In the genomic region with DNA sequence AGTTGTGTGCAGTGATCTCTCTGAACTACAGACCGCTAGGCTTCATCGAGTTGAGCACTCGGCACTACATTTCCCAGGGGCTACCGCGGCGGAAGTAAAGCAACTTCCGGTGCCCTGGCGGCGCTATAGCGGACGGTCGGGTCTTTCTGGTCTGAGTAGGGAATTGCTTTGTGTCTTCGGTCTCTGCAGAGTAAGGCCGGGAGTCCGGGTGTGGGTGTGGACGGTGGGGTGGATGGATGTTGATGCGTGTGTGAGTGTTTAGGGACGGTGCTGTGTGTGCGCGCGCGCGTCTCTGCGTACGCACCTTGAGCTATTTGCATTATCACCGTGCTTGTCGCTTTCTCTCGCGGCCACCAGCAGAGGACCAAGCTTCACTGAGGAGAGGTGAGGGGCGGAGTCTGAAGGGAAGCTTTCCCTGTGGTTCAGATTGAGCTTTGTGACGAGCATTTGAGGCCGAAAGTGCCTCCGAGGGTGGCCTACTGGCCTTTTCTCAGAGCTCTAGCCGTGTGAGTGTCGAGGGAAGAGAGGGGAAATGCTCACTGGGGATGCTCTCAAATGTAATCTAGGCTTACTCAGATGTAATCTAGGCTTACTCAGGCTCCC, we compare ENCODE assay signal across 8 mouse cellular contexts. TPM values are rescaled to one million over a fixed set of nuclear protein-coding genes. Genes with fewer than 3 reads are reported as not detected.
A peak's percentile ranks its signal among the peaks of the same experiment; 100 is the strongest.
DNase-seq lines count a peak whose midpoint lies in the region; ATAC-seq lines count a peak whose summit lies in the region.

A gene (plus strand): TSS at position 109 of the 603 bp plus-strand sequence.

- ATAC-seq in hindbrain, embryonic 12.5 days (ENCODE audit: low FRiP score), result peak; percentile 93

- H3K4me3 ChIP-seq in hindbrain, embryonic 12.5 days, result peak within 1 kb of the TSS; percentile 60

- H3K9ac ChIP-seq in hindbrain, embryonic 12.5 days, result peak within 1 kb of the TSS; percentile 88

- peak within 1 kb of the TSS; percentile 97 for H3K27ac ChIP-seq in hindbrain, embryonic 12.5 days

- peaks cover 34% of the 10 kb centered on the region for H3K4me1 ChIP-seq in hindbrain, embryonic 12.5 days

- no peaks in the 10 kb centered on the region for H3K9me3 ChIP-seq in hindbrain, embryonic 12.5 days (replicated peaks)

- H3K36me3 ChIP-seq in hindbrain, embryonic 12.5 days, result no peaks in the 10 kb centered on the region

- no peaks in the 10 kb centered on the region for H3K27me3 ChIP-seq in hindbrain, embryonic 12.5 days

- peak; percentile 92 for DNase-seq in NIH3T3 (ENCODE audit: low read depth)
- peak; percentile 93 for DNase-seq in cerebellum, postnatal 10 days
- peak; percentile 81 to 87 for DNase-seq in frontal cortex, postnatal 10 days (ENCODE audit: low spot score in 2 of 2)
- peak; percentile 93 for DNase-seq in layer of hippocampus, postnatal 14 days (ENCODE audit: low spot score in 2 of 2)
- DNase-seq in lung, postnatal 14 days, result peak; percentile 82
- DNase-seq in retina, adult 2 months (ENCODE audit: low read depth, low spot score), result peak; percentile 72
- peak; percentile 81 to 84 for DNase-seq in thymus, postnatal 36 days

- H3K4me2 ChIP-seq in hindbrain, embryonic 12.5 days (replicated peaks), result peak within 1 kb of the TSS; percentile 71

- WGBS in hindbrain, embryonic 12.5 days, result under 1% methylated on average over 35 of the region's 35 CpGs

RNA-seq across cellular contexts. Expression of the gene that starts here (rescaled TPM):
- polyA plus RNA-seq in hindbrain, embryonic 12.5 days (2016; fragmentation: Nextera tagmentation; extraction: Ambion mirVana), result 101 and 107 TPM in 2 replicates
- total RNA-seq in layer of hippocampus, postnatal 14 days (2021), result 10 to 100 TPM; 32.5 to 37.0 TPM

Comparison
In these comparisons a context has a peak if more than half of its experiments do, and no peak if none do; other contexts are left out.
1. Peak in every context shown above with its lines: DNase-seq, ATAC-seq, H3K4me3 ChIP-seq and H3K27ac ChIP-seq.